Mouse (Mus musculus) embryo, embryonic 9.5 days (tissue): Measurements from ENCODE around the gene Cpm.
"Not testable (repeated sequence)": the region's sequence is repeated elsewhere in the genome, so short reads cannot be mapped to it uniquely, and the experiment has no call there.

Experiments
- DNase-seq: peaks from one replicate; pipeline ENCODE4 v3.0.0-alpha.2; 2017; ENCODE audit errors: extremely low spot score

Gene Cpm

GRCm38 (mm10) chr10:117593857-117594256, 35.4 kb upstream of the Cpm start:
- DNase-seq, result no peak

DNA sequence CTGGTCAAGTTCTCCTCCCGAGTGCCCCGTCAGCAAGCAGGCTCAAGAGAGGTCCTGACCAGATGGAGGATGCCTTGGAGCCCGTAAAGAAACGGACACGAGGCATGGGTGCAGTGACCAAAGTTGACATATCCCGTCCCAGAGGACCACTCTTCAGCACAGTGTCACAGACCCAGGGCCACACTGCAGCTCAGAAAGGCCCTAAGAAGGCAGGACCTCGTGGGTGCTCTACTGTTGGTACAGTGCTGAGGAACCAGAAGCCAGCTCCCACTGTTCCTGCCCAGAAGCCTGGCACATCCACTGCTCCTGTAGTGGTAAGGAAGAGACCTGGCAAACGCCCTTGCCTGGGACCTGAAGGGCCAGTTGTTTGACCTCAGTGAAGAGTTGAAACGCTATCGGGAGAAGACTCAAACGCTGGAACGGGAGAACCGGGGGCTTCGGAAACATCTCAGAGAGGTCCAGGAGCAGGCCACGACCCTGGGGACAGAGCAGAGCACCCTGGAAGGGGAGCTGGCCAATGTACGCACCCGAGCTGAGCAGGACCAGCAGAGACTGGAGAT, 34.9 kb upstream of the Cpm start:
- DNase-seq, result no peak

- no peak for DNase-seq
These were observed 34.4 kb upstream of the Cpm start for GRCm38 (mm10) chr10:117594913-117595312.

DNA sequence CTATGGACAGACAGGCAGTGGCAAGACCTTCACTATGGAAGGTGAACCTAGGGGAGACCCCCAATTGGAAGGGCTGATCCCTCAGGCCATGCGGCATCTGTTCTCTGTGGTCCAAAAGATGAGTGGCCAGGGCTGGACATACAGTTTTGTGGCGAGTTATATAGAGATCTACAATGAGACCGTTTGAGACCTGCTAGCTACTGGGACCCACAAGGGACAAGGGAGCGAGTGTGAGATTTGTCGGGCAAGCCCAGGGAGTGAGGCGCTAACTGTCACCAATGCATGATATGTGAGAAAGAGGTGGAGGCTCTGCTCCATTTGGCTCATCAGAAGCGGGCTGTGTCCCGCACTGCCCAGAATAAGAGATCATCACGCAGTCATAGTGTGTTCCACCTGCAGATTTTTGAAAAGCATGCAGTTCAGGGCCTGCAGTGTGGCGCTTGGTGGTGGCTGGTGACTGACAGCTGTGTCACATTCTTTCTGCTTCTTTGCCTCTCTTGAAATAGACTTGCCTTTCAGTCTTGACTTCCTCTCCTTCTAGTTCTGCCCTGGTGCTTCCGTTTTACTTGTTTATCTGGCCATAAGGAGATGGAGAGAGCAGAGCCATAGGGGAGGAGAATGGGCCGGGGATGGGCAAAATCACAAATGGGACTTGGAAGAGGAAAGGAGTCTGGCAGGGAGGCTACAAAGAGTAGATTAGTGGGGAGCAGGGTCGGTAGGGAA, 33.7 kb upstream of the Cpm start:
- no peak for DNase-seq

DNA sequence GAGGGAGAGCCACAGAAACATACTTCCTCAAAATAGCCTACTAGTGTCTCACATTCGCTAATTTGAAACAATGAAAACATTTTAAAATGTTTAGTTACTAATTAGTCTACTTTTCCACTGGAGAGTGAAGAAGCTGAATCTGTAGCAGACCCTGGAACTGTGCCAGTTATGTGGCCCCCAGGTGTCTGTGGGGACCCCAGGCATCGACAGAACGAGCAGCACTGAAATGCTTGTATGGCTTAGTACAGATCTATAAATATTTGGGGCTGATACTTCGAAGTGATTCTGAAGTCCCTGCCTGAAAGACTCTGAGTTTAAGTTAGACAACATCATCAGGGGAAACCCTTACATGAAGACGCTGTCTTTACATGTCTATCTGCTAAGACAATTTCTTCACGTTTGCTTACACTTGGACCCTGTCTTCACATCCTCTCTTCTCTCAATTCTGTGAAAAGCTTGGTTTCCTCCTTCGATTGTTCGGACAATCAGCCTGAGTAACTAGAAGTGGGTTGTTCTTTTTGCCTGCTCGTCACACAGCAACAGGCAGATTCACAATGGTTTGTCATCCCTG, 33.0 kb upstream of the Cpm start:
- DNase-seq, result no peak

GRCm38 (mm10) chr10:117596771-117597324, 32.5 kb upstream of the Cpm start:
- no peak for DNase-seq

DNA sequence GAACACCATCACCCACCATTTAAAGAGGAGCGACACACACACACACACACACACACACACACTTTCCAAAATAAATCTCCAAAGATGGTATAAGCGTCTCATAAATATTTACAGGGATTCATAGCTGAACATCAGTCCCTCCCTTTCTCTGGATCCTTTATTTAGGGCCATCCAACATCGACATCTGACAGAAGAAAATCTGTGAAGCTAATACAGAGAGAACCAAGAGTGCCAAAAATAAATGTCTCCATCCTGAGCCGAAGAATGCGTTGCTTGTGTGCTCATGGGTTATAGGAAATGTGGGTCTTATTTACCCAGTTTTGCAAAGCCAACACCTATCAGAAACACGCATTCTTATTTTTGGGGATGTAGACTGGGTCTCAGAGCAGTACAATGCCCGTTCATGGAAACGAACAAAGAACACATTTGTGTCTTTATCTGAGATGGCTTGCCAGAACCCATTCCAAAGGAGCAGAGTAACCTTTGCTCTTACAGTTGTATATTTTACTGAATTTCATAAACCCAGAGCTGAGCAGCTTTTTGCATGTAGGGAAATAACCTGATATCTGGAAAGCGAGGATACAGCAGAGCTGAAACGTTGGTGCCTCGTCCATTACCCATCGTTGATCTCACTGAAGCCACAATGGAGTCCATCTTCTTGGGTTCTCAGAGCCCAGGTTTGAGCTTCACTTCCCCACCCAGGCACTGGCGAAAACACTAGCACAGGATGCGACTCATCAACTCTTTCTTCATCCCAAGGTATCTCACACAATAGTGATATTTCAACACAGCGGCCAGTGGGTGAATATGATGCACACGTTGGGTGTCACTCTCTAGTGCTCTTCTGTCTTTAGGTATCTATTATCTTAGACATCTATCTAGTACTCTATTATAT, 31.7 kb upstream of the Cpm start:
- DNase-seq, result not testable (repeated sequence)

GRCm38 (mm10) chr10:117598266-117598950, 30.9 kb upstream of the Cpm start:
- DNase-seq, result no peak

GRCm38 (mm10) chr10:117598951-117599572, 30.2 kb upstream of the Cpm start:
- DNase-seq, result not testable (repeated sequence)

GRCm38 (mm10) chr10:117601146-117602035, 27.9 kb upstream of the Cpm start:
- no peak for DNase-seq

GRCm38 (mm10) chr10:117602325-117603129, 26.8 kb upstream of the Cpm start:
- DNase-seq, result no peak

GRCm38 (mm10) chr10:117603130-117603833, 26.0 kb upstream of the Cpm start:
- DNase-seq, result no peak

DNA sequence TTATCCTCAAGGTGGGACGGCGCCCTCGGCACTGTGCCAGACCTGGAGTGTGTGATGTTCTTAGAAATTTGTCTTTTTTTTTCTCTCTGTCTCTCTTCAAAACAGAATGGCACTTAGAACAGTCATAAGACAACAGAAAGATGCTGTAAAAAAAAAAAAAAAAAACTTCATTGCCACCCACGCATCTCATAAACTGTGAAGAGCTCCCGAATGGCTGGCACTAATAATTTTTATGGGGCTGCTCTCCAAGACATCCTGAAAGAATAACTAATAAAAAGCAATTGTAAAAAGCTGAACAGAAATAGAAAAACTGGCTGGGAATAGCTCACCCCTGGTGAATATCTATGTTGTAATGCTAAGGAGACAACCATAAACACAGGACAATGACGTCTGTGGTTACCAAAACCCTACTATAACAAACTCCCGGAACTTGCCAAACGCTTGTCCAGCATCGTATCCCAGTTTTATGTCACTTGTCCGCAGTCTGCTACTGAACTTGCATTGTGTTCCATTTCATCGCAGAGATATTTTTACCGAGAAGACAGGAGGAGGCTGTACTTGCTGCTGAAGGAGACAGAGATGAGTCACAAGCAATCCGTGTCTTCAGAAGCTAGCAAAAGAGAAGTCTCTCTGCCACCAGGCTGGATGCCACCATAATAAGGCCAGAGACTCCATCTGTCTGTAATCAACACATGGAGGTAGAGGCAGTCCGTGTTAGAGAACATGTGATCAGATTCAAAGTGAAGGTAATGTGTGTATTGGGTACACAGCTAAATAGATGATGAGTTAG, 25.3 kb upstream of the Cpm start:
- DNase-seq, result no peak

DNA sequence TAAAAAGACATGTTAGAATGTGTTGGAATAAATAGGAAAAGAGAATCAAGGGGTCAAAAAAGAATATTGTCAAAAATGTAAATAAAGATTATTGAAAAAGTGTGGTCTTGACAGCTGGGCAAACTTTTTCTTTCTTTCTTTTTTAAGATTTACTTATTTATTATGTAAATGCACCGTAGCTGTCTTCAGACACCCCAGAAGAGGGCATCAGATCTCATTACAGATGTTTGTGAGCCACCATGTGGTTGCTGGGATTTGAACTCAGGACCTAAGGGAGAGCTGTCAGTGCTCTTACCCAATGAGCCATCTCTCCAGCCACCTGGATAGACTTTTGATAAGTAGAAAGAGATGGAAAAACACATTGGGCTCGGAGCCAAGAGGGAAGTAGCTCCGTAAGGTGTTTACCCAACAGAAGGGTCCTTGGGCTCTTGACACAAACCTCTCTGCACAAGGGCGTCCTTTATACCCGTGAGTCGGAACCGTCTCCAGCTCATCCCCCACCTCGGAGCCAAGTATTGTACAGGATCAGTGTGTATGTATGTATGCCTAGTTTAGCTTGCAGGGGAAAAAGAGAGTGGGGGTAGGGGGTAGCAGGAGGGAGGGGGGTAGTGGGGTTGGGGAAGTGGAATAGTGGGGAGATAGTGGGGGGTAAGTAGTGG, 24.5 kb upstream of the Cpm start:
- DNase-seq, result no peak

DNA sequence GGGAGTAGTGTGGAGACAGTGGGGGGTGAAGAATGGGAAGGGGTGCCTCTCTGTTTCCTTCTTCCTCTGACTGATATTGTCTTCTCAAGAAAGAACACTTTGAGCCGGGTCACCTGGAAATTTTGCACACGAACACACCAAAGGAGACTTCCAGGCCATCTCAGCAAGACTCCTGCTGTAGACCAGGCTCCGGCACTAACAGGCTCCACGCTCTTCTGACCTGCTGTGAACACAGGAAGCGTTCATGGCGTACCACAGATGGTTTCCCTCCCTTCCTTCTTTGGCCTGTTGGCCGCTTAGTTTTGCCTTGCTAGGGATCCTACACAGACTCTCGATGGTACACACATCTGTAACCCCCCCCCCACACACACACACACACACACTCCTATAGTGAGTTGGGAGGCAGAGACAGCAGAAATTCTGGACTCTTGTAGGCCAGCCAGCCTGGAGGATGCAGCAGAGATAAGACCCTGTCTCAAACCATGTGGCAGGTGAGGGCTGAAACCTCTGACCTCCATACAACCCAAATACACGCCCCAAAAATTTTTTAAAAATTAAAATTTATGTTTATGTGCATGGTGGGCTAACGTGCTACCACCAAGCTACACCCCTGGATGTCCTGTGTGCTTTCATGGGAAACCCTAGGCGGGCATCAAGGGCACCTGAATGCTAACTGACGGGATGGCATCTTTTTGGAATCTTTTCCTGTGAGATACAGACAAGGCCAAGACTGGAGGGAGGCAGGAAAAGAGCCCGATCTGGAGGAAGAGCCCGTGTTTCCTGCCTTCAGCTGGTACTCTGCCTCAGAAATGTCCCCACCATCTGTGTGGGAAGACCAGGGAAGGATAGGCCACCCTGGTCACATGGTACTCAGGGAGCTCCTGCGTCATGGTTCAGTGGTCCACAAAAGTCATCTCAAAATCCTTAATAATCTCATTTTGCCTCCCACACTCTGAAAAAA, 23.7 kb upstream of the Cpm start:
- DNase-seq, result no peak

GRCm38 (mm10) chr10:117606423-117606822, 22.9 kb upstream of the Cpm start:
- DNase-seq, result no peak
